Mouse (Mus musculus): ENCODE measurements around the gene Acp4. TPM values are rescaled to one million over a fixed set of nuclear protein-coding genes. Genes with fewer than 3 reads are reported as not detected.
"Not testable (repeated sequence)": the region's sequence is repeated elsewhere in the genome, so short reads cannot be mapped to it uniquely, and the experiment has no call there.

Gene Acp4
- total RNA-seq, 2 experiments from 2014 or later = not detected

DNA sequence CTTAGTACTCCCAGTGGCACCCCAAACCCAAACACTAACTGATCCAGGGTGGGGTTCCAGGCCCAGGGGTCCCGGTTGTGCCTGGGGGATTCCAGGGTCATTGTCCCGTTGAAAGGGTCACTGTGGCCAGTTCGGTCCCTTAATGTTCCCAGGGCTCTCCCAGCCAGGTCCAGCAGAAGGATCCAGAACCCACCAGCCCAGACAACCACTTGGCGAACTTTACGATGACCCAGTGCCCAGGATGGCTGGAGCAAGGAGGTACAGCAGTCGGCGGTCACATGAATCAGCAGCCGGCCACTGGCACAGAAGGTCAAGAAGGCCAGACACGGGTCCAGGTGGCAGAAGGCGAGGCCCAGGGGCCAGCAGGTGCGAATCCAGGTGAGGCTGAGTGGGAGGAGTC, 10.9 kb upstream of the Acp4 start:
- DNase-seq (ENCODE audit: low spot score in 2 of 2) = no peak

DNA sequence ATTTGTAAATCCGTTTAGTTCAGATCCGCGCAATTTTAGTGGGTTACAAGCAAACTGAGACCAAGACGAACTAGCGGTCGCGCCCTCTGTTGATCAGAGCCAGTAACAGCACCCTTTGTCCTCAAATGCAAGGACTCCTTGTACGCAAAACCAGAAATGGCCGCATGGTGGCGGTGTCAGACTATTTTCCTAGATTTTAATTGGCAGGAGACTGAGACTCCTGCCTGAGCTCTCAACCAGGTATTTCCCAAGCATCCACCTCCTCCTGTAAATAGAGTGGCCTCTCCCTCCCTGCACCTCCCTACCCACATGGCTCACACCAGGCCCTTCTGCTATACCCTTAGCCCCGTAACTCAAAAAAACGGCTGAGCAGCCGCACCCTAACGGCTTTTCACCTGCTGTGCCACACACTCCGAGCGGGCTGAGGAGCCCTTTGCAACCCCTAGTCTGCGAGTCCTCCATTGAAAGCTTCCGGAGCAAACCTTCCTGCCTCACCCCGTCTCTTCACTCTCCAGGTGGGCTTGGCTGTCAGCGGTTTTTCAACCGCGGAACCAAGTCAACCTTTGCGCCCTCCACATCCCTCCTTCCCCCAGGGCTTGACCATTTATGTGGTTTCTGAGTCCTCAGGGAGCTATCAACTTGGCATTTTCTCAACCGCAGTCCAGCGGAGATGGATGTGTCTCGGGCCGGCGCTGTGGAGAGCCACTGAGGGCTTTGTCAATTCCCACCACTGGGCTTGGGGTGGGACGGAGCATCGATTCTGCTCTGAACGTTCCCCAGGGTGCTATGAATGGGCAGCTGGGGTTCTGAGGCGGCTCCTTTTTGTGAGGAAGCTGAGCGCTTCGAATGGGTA, 5.8 kb upstream of the Acp4 start:
- DNase-seq (ENCODE audit: low spot score in 2 of 2) = peak; percentile 93 to 95

DNA sequence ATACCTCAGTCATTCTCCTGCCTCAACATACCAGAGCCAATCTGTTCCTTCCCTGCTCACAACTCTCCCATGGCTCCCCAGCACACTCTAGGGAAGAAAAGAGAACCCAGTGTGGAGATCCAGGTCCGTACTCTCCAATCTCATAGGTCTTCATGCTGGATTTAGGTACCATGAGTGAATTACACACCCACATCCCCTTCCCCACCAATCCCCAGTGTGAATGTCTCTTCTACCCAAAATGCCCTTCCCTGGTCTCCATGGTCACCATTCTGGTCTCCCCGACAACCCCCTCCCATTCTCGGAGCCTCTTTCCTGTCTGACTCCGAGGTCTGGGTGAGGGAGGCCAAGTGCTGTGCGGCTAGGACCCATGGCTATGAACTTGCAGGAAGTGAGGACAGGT, 4.0 kb upstream of the Acp4 start, which contains the start of gene Gm15517:
TSS of gene Gm15517 (plus strand) at position 301 of the 400 bp plus-strand sequence.
- no peak for DNase-seq (ENCODE audit: low spot score in 2 of 2)

DNA sequence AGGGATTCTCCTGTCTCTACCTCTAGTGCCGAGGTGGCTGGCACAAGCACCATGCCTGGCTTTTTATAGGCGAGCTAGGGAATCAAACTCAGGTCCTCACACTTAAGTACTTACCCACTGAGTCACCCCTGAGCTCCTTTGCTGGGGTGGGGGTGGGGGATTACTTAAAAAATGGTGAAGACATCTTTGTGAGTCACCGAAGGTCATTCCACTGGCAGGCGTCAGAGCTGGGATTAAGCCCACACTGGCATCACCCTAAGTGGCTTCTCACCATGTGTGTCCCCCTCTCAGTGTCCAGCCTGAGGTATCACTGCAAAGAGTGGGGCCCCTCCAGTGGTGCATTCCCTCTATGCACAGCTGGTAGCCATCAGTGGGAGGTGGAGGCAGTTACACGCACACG, 3.2 kb upstream of the Acp4 start:
- DNase-seq (ENCODE audit: low spot score in 2 of 2) = no peak

DNA sequence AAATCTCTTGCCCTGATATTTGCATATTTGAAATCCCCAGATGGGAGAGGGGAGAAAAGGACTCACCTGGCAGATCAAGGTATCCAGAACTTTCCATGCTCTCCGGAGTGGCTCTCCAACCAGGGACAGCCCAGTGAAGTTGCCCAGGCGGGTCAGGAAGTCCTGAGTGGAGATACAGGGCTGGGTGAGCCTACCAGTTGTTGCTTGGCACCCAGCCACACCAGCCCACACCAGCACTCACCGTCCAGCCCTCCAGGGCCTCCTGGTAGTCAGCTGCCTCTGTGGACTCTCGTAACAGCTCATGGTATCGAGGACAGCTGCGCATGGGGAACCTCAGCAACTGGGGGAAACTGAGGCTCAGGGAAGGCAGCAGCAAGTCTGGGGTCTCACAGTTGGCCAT, 2.2 kb downstream of the Acp4 start:
- DNase-seq (ENCODE audit: low spot score in 2 of 2) = no peak

DNA sequence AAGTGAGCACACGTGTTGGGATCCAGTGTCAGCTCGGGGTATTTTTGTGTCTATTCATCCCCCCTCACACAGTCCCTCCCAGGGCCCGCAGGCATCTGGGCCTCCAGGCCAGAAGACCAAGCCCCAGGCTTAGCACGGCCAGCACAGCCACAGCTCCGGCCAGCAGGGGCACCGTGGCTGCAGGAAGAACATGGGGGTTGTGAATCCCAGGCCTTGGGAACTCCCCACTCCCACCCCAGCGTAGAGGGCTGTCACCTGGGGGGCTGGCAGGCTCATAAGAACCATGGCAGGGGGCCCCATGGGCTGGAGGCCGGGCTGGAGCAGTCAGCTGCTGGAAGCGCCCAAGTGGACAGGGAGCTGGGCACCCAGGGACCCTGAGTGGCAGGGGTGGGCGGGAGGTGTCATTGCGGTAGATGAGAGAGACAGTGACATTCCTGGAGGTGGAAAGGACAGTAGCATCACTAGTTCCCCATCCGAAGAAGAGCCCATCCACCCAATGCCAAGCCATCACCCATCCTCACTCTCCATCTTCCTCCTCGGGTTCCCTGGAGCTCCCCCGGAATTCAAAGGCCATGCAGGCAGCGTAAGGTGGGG, 4.1 kb downstream of the Acp4 start:
- no peak for DNase-seq (ENCODE audit: low spot score in 2 of 2)

DNA sequence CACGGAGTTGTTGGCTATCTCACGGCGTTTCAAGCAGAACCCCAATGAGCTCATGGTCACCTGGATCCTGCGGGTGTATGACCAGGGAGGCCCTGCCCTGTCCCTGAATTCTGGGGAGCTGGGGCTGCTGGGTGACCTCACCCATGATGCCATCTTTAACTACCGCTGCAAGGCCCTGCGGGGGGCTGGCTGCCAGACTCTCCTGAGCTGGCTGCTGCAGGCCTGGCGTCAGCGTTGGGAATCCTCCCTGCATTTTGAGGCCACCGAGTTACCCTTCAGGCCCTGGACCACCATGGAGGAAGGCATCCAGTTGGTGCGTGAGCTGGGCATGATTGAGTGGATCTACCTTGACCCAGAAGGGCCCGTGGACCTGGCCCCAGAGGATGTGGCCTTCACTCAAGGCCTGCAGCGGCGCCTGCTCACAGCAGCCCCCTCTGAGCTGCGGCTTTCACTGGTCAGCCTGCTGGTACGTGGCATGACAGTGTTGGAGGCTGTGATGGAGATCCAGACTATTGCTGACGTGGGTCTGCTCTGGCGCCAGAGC, 6.4 kb downstream of the Acp4 start:
- peak; percentile 39 to 62 for DNase-seq (ENCODE audit: low spot score in 2 of 2)

DNA sequence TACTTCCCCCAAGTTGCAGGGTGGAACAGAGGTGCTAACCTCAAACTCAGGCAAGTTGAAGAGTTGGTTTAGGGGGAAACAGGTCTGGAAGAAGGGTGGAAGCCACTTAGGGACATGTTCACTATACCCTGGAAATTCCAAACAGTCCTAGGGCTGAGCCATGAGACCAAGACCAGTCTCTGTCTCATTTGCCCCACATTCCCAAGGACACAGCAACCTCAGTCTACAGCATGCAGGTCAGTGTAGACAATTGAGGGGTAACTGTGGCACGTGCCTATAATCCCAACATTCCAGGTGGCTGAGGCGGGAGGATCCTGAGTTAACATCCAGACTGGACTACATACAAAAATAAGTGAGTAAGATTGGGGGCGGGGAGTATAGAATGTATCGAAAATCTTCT, 7.9 kb downstream of the Acp4 start:
- DNase-seq (ENCODE audit: low spot score in 2 of 2) = no peak

DNA sequence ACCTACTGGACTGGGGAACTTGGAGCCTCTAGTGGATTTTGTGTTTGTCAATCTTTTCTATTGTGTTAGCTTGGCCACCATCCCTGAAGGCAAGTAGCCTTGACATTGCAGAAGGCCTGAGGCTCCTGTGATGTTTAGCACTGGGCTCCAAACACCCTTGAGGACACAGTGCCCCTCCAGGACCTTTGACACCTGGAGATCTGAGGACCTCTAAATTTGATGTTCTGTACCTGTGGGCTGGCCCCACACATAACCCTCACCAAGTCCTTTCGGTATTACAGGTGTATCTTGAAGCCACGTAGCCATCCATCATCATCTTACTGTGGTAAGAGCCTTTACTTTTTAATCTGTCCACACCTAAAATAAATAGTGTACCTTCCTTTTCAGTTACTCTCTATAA, 9.2 kb downstream of the Acp4 start:
- DNase-seq (ENCODE audit: low spot score in 2 of 2) = no peak

DNA sequence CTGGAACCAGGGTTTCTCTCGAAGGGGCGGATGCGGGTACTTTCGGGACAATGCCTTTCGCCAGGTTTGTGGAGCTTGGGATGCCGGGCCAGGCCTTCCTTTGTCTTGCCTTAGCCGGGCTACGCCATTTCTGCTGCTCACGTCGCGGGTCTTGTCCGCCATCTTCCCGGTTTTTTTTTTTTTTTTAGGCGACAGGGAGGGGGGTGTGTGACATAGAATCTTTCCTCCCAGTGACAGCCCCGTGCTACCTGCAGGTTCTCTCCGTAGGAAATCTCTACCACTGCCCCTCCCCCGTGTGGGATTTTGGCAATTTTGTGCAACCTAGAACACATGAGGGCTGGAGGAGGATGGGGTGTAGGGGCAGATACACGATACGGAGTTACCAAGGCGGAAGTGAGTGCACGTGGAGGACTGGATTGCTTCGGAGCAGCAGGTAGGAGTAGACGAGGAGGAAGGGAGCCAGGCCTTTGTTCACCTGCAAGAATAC, 10.2 kb downstream of the Acp4 start:
- peak in 1 of 2 experiments; percentile 44 for DNase-seq (ENCODE audit: low spot score in 2 of 2)

DNA sequence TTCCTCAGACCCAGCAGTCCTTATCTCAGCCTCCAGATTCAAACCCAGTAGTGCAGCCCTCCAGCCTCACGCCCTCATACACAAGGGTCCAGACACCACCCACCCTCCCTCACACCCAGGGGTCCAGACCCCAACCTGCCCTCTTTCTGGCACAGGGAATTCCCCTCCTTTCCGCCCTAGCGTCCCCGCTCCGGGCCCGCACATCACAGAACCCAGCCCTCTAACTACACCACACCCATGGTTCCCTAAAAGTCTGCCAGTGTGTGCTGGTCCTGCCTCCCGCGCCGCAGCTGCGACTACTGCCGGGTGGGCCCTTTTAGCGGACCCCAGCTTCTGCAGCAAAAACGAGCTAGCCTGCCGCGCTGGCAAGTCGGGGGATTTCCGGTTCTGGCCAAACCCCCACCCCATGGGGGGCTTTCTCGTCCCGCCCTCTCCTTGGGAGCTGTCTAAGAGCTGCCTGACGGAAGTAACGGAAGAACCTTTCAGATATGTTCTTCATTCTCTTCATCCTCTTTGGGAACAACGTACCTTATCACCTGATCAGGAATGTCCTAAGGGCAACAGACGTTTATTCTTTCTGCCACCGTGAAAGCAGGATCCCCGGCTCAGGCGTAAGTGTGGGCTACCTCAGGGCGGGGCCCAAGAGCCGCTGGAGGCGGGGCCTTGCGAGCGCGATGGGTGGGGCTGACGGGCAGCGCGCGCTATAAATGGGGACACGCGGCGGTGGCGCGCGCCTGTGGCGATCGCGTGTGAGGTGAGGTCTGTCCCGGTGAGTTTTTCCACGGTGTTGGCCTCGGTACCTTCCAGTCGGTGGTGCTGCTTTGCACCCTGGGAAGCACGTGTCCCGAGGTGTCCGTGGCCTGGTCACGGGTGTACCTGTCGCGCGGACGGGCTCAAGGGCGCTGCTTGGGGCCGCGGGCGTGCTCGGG, 10.9 kb downstream of the Acp4 start, which contains the start of the genes 1700028J19Rik and 2410002F23Rik:
TSS of gene 1700028J19Rik (minus strand) at position 641 of the 929 bp plus-strand sequence.
TSS of gene 2410002F23Rik (plus strand) at position 668 of the 929 bp plus-strand sequence.
- peak; percentile 93 for DNase-seq (ENCODE audit: low spot score in 2 of 2)

DNA sequence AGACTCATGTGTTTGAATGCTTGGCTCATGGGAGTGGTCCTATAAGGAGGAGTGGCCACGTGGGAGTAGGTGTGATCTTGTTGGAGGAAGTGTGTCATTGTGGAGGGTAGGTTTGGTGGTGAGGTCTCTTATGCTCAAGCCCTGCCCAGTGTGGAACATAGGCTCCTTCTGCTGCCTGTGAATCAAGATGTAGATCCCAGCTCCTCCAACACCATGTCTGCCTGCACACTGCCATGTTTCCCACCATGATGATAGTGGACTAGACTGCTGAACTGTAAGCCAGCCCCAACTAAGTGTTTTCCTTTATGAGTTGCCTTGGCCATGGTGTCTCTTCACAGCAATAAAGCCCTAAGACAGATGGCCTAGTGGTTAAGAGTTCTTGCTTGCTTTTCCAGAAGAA, 13.1 kb downstream of the Acp4 start:
- DNase-seq (ENCODE audit: low spot score in 2 of 2) = no peak

DNA sequence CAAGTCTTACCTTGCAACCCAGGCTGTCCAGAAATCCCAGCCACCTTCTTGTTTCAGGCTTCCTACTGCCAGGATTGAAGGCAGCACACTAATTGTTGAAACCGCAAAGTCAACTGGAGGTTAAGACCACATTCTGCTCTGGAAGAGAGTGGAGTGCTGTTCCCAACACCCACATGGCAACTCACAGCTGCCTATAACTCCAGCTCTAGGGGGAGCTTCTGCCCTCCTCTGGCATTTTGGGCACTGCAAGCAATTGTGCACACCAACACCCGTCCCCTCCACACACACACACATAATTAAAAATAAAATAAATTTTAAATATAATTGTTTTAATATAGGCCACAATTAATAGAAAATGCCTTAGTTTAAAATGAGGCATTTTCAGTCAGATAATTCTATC, 16.0 kb downstream of the Acp4 start:
- DNase-seq (ENCODE audit: low spot score in 2 of 2) = no peak

DNA sequence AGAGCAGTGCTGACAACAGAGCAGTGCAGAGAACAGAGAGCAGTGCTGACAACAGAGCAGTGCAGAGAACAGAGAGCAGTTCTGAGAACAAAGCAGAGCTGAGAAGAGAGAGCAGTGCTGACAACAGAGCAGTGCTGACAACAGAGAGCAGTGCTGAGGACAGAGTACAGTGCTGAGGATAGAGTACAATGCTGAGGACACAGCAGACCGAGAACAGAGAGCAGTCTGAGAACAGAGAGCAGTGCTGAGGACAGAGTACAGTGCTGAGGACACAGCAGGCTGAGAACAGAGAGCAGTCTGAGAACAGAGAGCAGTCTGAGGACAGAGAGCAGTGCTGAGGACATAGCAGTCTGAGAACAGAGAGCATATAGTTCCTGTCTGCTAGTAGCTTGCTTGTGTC, 16.5 kb downstream of the Acp4 start:
- DNase-seq (ENCODE audit: low spot score in 2 of 2) = no peak

DNA sequence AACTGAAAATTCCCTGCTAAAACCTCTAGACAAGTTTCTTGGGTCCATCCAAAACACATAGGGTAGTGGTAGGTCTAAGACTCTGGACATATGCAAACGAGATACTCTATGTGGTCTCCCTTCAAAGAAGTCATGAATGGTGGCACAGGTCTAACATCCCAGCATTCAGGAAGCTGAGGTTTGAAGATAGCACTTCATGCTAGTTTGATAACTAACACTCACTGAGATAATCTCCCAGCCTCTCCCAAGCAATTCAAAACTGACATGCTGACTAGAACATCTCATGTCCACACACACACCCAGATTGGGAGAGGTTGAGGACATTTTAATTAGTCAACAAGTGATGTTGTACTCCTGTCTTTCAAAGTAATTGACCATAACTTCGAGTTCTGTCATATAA, 17.3 kb downstream of the Acp4 start:
- DNase-seq (ENCODE audit: low spot score in 2 of 2) = no peak

DNA sequence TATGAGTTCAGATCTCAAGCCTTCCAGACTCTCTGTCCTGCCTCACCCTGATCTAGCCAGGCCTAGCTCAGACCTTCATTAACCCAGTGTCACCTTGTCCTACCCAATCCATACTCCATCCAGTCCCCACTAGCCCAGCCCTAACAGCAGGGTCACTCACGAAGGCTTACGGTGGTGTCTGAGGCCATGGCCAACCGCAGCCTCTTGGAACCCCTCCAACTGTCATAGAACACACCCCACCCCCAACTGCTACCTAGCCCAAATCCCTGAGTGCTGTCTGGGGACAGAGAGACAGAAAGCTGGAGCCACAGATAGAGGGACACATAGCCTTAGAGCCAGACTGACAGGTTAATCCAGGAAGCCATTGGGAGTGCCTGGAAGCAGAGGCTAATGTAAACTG, 21.3 kb downstream of the Acp4 start, which contains the start of gene Gm36864:
TSS of gene Gm36864 (plus strand) at position 269 of the 400 bp plus-strand sequence.
- no peak for DNase-seq (ENCODE audit: low spot score in 2 of 2)

DNA sequence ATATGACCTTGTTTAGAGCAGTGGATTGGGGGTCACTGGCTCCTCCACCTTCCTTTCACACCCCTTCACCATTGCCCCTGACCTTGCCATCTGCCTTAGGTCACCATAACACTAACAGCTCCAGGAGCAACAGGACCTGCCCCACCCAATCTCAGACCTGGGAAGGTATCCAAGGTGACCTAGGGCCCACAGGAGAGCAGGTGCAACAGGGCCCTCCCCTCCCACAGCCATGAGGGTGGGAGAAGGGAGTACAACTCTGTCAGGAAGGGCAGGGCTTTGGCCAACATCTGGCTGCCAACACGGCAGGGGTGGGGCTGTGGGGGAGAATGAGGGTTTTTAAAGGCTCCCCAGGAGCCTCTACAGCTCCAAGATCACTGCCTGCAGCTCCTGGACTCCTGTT, 32.1 kb downstream of the Acp4 start, which contains the start of gene Klk1:
TSS of gene Klk1 (plus strand) at position 285 of the 400 bp plus-strand sequence.
- DNase-seq (ENCODE audit: low spot score in 2 of 2) = no peak

DNA sequence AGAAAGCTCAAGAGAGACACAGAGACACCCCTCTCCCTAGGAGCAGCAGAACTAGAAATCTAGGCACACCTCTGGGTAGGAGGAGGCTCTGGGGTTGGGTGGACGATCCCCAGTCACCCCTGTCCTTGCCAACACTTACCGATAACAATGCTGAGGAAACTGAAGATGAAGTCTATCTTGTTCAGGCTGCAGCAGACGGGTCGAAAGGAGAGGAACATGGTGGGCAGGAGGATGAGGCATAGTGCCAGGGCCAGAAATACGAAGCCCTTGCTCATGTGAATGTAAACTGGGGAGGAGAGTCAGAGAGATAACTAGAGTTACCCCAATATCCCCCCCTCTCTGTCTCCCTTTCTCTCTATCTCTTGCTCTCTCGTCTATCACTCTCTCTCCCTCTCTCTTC, 34.8 kb downstream of the Acp4 start:
- not testable (repeated sequence) for DNase-seq (ENCODE audit: low spot score in 2 of 2)

DNA sequence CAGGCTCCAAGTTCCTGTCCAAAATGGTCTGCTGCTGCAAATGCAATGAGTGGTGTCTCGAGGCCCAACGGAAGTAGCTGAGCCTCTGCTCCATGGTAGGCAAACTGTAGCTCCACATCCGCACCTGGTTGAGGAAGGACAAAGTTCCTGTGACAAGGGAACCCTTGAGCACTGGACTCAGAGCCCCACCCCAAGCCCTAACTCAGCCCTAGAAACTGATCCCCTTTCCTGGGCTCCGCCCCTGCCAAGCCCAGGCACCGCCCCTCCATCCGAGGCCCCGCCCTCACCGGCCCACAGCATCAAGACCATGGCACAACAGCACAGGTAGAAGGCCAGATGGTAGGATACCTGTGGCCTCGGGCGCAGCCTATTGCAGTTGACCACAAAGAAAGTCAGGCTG, 35.6 kb downstream of the Acp4 start:
- not testable (repeated sequence) for DNase-seq (ENCODE audit: low spot score in 2 of 2)

DNA sequence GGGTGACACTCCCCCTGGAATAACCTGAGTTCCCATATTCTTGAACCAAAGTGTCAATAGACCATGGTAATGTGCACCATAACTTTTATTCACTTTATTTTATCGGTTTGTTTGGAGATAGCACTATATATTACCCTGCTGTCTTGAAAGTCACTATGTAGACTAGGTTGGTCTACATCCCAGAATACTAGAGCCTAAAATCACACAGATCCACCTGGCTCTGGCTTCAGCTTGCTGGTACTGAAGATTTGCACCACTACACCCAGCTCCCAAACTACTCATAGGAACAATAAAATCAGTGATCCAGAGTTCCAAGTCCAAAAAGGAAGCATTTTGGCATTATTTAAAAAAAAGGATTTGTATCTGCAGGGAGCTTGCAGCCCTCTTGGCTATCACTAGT, 41.5 kb downstream of the Acp4 start, which contains the start of gene Klk1b5:
TSS of gene Klk1b5 (plus strand) at position 301 of the 400 bp plus-strand sequence.
- DNase-seq (ENCODE audit: low spot score in 2 of 2) = no peak

DNA sequence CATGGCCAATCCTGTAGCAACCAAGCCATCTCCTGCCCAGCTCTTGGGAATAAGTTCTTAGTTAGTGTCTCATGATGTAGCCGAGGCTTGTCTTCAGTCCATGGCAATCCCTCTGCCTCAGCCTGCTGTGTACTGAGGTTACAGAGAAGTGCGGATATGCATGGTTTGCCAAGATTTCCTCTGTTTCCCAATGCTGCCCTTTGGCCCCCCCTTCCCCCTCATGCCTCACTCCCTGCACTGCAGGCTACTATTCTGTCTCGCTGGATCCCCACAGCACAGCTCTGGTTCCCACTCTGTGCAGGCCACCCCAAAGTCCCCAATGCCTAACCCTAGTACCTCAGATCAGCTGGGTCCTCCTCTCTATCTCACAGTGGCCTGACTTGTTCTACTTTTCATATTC, 48.9 kb downstream of the Acp4 start:
- no peak for DNase-seq (ENCODE audit: low spot score in 2 of 2)
